Mouse (Mus musculus) gastrocnemius, postnatal 25 days (tissue): ENCODE measurements around the gene Dusp27. TPM values are rescaled to one million over a fixed set of nuclear protein-coding genes. Genes with fewer than 3 reads are reported as not detected.
"Not testable (repeated sequence)": the region's sequence is repeated elsewhere in the genome, so short reads cannot be mapped to it uniquely, and the experiment has no call there.

ENCODE experiments used
- DNase-seq: peaks from one replicate; pipeline ENCODE4 v3.0.0; 2022
- total RNA-seq, 2 experiments: library from RNA; stranded (reverse); gene quantifications; 1 replicate in 1 of 2; 2 replicates in 1 of 2; pipeline ENCODE4 v1.2.3; 2021

Gene Dusp27
- total RNA-seq, 2 experiments from 2014 or later: 66.6 to 85.7 TPM

DNA sequence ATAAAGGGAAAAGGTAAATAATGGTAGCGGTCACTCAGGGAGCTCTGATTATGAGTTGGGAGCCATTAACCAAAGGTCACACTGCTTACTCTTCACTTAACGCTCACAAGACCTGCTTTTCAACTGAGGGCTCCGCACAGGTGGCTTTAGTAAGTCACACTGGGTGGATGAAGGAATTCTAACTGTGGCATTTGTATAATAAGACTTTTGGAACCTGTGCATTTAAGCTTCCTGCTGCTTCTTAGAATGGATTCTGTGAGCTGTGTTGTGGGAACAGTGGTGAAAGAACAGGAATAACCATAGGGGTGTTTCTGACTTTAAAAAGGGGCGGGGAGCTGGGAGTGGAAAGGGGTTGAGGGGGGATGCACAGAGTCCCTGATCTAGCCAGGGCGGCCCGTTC is 14.6 kb upstream of the Dusp27 start:
- DNase-seq: no peak

DNA sequence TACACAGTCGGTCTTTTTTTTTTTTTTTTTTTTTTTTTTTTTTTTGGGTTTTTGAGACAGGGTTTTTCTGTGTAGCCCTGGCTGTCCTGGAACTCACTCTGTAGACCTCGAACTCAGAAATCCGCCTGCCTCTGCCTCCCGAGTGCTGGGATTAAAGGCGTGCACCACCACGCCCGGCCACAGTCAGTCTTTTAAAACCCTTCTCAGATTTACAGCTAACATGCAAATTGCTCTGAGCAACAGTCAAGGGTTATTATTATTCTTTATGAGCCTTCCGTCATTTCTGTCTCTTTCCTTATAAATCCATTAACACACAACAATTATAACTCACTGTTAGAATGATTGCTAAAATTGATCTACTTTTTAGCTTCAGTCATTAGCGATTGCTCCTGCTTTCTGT is 14.1 kb upstream of the Dusp27 start:
- not testable (repeated sequence) for DNase-seq

DNA sequence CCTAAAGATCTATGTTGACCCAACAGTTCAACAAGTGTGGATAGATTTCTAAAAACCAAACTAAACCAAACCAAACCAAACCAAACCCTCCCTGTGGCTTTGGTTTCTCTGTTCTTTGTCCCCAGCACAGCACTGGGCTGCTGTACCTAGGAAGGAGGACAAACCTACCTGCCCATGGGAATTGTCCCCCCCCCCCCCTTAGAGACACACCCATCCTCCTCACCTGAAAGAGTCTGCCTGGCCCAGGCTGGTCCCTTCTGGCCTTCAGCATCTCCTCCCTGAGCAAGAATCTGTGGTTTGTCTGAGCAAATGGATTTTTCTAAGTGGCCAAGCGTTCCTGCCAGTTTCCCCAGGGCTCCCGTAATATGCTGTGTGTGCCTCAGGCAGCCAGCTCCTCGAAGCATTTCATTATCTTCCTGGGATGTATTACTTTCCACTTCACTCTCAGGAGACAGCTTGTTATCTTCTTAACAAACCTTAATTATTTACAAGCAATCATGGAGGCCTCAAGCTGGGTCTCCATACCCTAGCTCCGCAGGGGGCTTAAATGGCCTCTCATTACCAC is 12.0 kb upstream of the Dusp27 start:
- no peak for DNase-seq

DNA sequence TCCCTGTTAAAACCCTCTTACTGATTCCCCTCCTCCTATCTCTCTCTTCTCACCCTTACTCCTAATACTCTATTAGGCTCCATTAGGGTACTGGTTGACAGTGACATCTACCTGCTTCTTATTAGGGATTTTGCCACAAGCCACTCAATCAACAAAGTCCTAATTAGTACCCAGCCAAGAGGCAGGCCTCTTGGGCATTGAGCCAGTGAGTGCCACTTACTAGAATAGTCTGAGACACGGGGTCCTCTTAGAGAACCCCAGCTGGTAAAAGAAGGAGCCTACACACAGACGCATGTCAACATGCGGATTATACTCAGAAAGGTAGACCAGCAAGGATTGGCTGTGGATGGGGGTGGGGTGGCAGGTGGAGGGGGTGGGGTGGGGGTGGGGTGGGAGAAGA is 11.4 kb upstream of the Dusp27 start:
- DNase-seq: no peak

DNA sequence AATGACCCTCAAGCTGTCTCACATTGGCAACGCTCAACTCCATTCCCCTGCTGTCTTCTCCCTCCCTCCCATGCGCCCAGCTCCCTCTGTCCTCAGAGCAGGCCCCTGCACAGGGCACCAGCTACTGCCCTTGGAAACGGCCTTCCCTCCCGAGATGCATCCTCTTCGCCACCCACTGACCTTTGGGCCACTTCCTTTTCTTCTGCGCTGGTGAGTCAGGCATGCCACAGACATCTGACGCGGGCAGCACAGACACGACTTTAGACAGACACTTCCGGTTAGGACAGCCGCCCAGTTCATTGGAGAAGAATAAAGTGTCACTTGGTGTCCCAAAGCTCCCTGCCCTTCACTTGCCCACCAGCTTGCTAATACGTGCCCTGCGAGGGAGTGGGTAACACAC is 10.4 kb upstream of the Dusp27 start:
- DNase-seq: no peak

DNA sequence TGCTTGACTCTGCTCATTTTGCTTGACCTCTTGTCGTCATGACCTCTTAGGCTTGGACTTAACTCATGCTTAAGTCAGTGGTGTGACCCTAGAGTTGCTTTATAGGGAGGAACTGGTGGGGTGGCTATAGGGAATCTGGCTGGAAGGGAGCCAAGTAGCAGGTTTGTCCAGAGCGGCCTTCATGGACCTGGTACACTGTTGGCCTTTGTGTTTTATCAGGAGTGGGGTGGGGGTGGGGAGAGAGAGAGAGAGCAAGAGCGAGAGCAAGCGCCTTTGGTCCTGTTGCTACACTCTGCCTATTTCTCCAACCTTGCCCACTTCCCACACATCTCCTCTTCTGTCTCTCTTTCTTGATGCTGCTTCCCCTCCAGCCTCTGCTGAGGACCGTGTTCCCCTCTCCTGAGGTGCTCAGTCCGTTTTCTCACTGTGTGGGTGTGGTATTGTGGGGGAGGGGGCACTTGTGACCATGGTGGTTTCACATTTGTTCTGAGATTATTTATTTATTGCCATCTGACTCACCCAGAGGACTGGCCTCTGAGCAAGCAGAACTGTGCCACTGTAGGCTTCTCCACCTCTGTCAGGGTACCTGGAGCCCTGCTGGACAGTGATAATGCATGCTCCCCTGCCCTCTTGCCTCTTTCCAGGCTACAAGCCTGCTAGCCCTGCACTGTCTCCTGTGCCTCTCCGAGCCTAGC is 9.7 kb upstream of the Dusp27 start:
- no peak for DNase-seq

DNA sequence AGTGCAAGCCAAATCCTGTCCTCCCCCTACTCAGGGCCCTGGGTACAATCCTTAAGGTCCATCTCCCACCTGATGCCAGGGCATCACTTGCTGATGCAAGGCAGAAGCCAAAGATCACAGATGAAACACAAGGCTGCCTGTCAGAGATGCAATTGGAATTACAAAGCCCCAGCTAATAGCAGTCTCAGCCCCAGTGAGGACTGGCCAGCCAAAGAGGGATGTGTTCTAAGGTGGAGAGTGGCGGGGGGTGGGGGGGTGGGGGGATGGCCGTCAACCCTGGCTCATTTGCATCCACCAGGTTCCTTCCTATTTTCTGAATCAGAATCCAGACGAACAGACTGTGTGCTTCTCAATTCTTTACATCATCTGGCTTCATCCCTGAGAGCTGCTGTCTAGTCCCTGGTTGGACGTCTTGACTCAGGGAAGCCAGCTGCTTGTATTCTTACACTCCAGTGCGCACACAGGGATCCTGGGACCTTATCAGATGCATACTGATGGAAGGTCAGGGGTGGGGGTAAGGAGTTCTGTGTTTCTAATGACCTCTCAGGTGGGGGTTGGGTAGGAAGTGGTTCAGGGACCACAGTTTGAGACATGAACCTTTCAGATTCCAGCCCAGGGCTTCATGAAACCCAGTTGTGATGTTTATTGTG is 7.5 kb upstream of the Dusp27 start:
- no peak for DNase-seq

DNA sequence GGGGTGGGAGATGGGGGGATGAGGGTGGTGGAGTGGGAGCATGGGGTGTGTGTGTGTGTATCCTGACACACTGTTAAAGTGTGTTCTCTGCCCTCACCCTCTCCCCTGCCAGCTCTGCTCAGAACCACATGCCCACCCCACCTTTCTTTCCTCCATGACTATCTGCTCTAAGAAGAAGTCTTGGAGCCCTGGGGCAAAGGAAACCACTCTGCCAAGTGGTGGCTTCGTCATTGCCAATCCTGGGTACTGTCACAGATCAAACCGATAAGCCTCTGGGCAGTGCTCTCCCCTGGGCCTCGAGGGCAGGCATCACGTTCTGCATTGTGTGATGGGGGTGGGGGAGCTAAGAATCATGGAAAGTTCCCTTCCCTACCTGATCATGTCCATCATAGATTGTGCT is 4.6 kb upstream of the Dusp27 start:
- no peak for DNase-seq

DNA sequence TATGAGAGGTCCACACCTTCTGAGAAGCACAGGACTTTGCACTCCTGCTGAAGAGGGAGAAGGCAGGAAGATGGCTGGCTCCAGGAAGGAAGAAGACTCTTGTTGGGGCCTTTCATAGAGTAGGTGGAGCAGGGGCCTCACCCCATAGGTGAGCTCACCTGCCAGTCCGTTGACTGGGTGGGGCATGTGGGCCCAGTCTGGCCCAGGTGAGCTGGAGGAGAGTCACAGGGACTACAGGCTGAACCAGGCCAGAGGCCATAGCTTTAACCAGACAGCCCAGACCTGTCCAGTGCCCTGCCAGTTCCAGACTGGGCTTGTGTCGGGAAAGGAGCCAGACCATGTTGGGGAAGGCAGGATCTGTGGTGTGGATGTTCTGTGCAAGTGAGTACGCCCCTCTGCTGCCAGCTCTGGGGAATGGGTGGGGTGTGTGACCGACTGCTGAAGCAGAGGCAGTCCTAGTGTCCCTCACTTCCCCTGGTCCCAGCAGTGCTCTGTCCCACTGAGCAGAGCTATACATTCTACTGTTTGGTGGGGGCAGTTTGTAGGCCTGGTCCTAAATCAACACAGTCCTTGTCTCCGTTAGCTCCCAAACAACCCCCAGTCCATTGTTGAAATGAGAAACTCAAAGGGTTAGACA is 2.6 kb upstream of the Dusp27 start, which contains the start of gene Gpa33:
Gene Gpa33 (plus strand): TSS at position 15 of the 637 bp plus-strand sequence.
- DNase-seq: no peak

DNA sequence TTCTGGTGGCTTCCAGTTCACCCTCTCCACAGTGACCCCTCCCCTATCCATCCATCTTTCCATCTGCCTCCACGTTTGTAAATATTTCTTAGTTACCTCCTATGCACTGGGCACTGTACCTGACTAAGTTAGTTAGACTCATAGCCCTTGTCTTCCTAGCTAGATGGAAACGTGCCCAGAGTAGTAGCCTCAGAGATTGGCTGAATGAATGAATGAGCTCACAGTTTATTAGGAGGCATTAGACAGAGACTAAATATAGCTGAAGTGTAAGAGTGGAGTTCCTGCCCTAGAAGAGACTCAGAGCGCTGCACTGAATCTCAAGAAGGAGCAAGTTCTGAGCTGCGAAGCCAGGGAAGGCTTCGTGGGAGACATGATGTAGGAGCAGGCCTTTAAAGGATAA is 829 bp upstream of the Dusp27 start:
- DNase-seq: no peak

DNA sequence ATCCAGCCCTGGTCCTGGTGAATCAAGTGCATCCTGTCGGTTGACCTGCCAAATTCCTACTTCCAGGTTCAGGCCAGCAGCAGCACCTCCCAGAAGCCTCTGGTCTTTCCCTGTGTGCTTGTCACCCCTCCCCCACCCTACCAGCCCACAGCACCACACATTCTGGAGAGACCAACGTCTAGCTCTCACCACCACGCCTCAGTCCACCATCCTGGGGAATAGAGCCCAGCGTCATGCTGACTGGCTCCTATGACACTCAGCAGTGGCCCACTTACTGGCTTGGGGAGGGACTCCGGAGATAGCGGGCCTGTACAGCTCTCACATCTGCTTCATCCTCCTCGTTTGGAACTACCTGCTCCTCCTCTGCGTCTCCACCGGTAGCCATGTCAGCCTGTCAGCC is 927 bp downstream of the Dusp27 start:
- DNase-seq: peak; percentile 63

DNA sequence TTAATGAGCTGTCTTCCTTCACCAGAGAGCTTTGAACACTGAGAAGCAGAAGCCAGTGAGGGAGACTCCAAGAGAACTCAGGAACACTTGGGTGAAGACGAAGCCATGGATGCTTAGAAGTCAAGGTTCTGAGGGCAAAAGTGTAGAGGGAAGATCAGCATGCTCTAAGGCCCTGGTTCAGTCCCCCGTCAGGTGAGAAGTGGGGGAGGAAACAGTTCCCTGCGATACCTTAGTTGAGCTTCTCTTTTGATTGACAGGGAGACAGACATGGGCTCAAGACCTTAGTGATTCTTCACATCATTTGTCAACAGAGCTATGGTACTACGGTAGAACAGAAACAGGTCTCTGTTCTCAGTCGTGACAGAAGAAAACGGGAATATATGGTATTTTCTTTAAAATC is 1.4 kb downstream of the Dusp27 start:
- DNase-seq: no peak

DNA sequence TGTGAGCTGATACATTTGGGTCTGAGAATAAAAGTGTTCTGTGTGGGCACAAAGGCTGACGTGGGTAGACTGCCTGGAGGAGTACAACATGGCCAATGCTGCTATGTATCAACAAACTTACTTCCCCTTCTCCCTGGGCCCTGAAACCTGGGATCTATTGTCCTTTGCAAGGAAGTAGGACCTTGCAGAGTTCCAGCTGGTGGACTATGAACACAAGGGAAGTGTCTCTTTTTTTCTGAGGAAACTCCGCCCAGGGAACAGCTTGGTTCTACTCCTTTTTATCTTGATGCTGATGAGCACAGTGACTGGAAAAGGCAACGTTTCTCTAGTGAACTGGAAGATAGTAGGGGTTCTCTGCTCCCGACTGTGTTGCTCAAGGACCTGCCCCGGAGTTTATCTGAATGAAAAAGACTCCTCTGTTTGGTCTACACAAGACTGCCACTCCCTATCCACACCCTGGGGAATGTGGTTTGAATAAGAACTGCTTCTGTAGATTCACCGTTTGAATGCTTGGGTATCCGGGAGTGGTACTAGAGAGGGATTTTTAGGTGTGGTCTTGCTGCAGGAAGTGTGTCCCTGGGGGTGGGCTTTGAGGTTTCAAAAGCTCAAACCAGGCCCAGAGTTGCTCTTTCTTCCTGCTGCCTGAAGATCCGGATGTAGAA is 2.7 kb downstream of the Dusp27 start:
- DNase-seq: no peak

DNA sequence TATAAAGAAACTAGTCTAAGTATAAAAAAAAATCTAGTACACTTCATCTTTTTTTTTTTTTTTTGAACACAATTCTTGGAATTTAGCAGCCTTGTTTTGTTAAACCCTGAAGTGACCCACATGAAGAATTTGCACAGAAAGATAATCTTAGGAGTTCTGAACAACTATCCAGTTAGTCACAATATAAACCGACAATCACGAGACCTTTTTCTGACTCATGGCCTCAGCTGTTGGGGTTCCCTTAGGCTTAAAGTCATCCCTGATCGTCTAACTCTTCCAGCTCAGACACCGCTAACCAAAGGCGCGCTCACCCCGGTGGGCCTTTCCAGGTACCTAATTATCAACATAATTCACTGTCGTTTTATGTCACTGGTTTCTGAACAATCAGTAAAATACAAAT is 4.0 kb downstream of the Dusp27 start:
- no peak for DNase-seq

DNA sequence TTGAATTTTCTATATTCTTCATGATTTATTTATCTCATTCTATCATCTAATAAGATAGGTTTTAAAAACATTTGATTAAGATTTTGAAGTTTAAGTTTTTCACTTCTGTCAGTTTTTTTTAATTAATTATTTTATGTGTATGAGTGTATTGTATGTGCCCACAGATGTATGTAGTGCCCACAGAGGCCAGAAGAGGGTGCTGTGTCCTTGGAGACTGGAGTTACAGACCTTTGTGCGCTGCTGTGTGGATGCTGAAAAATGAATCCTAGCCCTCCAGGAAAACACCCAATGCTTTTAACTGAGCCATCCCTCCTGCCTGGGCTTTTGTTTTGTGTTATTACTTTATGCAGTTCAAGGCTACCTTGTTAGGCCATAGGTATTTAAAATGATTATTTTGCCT is 4.7 kb downstream of the Dusp27 start:
- DNase-seq: no peak

DNA sequence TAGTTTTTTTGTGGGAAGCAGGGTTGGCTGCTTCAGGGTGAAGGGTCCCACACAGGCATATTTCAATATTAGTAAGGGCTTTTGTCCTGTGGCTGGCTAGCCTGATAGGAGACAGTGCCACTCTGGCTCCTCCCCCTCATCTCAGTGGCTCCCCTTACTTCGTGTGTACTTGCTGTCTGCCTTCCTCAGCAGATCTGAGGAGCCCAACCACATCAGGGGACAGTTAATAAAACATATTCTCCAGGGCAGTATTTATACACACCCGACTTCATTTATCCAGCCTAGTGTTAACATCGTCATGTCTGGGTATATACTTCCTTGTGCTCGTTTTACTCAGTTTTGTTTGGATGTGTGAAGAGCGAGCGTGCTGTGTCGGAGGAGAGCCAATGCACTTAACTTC is 5.6 kb downstream of the Dusp27 start:
- DNase-seq: no peak

DNA sequence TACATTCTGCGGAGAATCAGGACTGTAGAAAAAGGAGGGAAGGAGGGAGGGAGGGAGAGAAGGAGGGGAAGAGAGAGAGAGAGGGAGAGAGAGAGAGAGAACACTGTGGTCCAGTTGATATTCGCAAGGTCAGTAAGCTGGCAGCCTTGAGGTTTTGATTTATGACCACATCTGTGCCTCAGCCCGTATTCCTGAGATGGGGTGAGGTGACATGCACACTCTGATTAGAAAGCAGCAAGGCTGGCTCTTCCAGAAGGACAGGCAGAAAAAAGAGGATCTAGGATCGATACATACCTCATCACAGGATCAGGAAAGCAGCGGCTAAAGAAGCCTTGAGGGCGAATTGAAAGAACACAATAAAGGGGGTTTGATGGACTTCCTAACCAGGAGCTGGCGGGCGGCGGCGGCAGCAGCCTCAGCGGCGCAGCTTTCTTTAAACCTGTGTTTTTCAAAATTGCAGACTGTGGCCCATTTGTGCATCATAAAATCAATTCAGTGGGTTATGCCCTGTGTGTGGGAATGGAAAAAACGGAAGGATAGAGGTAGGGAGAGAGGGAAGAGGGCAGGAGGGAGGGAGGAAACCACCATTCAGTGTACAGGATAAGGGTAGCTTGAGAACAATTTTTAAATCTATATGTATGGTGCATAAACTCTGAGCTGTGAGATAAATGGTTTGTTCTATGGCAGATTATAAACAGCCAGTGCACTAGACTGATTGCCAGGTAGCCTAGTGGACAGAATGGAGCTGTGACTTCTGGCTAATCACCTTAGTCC is 9.7 kb downstream of the Dusp27 start:
- DNase-seq: no peak

DNA sequence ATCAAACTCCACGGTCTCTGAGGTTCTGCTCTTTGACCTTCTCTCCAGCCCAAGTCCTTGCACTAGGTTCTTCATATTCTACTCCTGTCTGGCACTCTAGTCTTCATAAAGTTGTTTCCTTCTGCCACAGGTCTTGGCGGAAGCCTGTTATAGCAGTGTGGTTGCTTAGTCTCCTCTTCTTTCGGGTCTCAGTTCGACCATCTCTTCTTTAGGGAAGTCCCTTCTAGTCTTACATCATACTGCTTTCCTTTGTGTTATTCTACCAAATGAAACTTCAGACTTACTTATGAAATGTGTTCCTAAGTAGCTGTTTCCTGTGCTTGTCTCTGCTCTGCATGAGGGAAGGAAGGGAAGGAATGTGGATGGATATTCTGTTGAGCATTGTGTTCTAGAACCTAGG is 12.0 kb downstream of the Dusp27 start:
- no peak for DNase-seq

DNA sequence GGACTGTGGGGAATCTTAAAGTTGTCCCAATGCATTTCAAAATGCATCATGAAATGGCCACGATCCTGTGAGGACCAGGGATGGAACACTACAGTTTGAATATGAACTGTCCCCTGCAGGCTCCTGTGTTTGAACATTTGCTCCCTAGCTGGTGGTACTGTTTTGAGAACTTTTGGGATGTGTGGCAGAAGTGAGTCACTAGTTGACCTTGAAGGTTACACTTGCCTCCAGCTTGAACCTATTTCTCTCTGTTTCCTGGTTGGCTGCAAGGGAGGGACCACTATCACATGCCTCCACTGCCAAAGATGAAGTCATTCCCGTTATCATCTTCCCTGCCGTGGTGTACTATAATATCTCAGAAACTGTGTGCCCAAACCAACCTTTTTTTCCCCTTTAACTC is 12.7 kb downstream of the Dusp27 start:
- DNase-seq: no peak

DNA sequence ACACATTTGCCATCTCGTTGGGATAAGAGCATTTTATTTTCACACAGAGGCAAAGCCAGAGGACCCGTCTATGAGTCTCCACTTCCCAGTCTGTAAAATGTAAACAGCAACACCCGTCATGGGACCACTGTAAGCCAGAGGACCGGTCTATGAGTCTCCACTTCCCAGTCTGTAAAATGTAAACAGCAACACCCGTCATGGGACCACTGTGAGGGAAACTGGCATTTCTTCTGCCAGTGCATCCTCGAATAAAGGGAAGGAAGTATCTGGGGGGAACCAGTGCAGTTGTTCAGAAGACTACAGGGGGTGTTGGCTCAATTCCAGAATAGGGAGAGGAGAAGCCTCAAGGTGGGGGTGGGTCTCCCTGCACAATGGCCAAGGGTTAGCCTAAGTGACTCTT is 22.3 kb downstream of the Dusp27 start:
- DNase-seq: no peak

DNA sequence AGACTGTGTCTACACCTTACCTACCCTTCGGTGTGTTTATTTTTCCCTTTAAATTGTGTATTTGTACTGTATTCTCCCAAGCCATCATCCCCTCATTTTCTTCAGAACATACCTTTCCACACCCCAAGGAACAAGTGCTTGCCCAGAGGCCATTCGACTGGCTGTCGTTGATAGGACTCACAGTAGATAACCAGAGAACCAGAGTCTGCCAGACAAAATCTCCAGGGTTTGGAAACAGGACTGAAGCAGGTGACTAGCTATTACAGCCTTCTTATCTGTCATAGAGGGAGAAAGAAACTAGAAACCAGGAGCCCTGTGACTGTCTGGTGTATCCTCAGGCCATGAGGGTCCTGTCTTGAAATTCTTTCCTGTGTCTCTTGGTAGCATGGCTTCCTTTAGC is 22.9 kb downstream of the Dusp27 start:
- DNase-seq: no peak
